Mouse (Mus musculus): ENCODE measurements around the gene Max. TPM values are rescaled to one million over a fixed set of nuclear protein-coding genes. Genes with fewer than 3 reads are reported as not detected.
A peak's percentile ranks its signal among the peaks of the same experiment; 100 is the strongest.

Gene Max
- total and polyA plus RNA-seq, 2 experiments from 2014 or later: 18.2 to 60.1 TPM

DNA sequence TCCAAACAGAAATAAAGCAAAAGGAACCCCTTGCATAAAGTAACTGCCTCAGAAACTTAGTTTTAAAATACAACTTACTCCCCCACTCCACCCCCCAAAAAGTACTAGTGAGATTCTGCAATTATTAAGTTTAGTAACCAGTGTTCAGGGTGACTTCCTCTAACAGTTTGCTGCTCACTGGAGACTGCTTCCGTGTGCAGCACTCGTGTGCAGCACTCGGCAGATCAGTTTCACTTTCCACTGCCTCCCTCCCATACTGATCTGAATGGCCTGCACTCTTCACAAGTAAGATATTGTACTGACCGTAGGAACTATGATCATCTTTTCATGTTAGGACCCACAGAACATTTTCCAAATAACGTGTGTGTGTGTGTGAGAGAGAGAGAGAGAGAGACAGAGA is 4.3 kb downstream of the Max start:
- Histone ChIP-seq H3K4me1 (ENCODE audit: insufficient read depth, low read length) (peaks cover 17% of the 10 kb centered on the region), H3K27me3 (ENCODE audit: insufficient read depth, low read length) (no peaks in the 10 kb centered on the region), H3K9me3 (ENCODE audit: low read length) (no peaks in the 10 kb centered on the region), H3K36me3 (ENCODE audit: insufficient read depth, low read length) (peaks cover 26% of the 10 kb centered on the region), H3K9ac (replicated peaks; ENCODE audit: low read length) (no peak overlapping the region), H3K4me2 (ENCODE audit: low read depth, low read length) (no peak overlapping the region), H3K4me3 (ENCODE audit: low read length) (no peak overlapping the region), H3K27ac (no peak overlapping the region)
- ATAC-seq (no peak), DNase-seq (ENCODE audit: low spot score) (no peak)
- 83% methylated on average over 5 of the region's 5 CpGs for WGBS
- no peak for TF ChIP-seq CTCF (IDR thresholded peaks at IDR 0.05; ENCODE audit: low read depth)

DNA sequence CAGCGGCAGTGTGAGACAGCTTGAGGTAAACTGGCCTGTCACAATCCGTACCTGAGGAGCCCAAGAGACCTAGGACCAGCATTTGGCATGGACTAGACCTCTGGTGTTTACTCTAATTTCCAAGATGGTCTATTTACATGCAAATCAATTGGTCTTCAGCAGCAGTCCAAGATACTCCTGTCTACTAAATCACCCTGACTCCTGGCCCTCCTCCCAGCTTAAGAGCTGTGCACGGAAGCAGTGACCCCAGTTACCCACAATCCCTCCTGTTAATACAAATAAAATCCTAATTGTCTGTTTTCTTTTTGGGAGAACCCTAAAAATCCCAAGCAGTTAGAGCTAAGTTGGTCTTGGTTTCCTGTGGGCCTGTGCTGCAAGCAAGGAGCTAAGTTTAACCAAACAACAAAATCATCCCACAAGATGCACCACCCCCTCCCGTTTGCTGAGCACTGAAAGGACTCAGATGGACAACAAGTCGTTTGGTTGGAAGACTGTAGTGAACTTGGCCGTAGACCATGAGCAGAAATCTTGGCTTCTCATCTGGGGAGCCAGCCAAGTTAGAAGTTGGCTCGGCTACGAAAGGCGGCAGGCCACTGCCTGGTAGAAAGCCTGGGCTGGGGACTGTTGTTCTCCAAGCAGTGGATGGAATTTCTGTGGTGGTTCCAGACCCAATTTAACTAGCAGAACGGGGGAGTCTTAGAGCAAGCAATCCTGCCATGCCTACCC is 7.1 kb downstream of the Max start:
- H3K36me3 ChIP-seq (ENCODE audit: insufficient read depth, low read length): peaks cover 52% of the 10 kb centered on the region

DNA sequence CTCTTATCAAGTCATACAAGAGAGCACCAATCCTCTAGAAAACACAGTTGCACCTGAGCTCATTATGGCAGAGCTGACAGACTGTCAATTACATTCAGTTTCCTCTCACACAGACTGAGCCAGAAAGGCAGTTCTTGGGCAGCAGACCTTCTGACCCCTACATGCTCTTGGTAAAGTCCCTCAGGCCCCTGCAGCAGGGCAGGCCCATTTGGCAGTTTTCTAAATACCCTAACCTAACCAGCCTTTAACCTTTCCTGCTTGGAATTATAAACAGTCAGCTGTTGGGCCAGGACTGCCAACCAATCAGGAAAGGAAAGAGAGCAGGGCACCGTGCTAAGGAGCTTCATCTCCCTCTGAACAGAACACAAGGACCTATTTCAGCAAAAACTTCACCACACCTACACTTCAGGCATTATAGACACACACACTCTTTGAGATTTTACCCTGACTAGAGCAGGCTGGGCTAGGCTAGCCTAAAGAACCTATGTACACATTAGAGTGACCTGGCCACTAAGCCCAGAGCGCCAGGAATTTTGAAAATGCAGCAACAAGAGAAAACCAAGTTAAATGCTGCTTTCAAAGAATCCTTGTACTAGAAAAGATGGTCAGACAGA is 8.1 kb downstream of the Max start:
- no peak for ATAC-seq
- no peak for TF ChIP-seq CTCF (IDR thresholded peaks at IDR 0.05; ENCODE audit: low read depth)
- Histone ChIP-seq H3K4me2 (ENCODE audit: low read depth, low read length) (no peak overlapping the region), H3K27me3 (ENCODE audit: insufficient read depth, low read length) (no peaks in the 10 kb centered on the region), H3K9me3 (ENCODE audit: low read length) (no peaks in the 10 kb centered on the region), H3K36me3 (ENCODE audit: insufficient read depth, low read length) (peaks cover 55% of the 10 kb centered on the region; the same call in 1 of the 2 replicates), H3K27ac (peak overlapping the region; percentile 69; the same call in 1 of the 2 replicates), H3K9ac (replicated peaks; ENCODE audit: low read length) (no peak overlapping the region), H3K4me3 (ENCODE audit: low read length) (no peak overlapping the region), H3K4me1 (ENCODE audit: insufficient read depth, low read length) (peaks cover 7% of the 10 kb centered on the region)
- 78% methylated on average over 2 of the region's 2 CpGs for WGBS
- no peak for DNase-seq (ENCODE audit: low spot score)

More for the DNA sequence above, 7.1 kb downstream of the Max start:
- H3K27ac ChIP-seq: peak overlapping the region; percentile 69
- H3K9me3 ChIP-seq (ENCODE audit: low read length): no peaks in the 10 kb centered on the region
- peaks cover 7% of the 10 kb centered on the region for H3K4me1 ChIP-seq (ENCODE audit: insufficient read depth, low read length)
- no peak overlapping the region for H3K4me2 ChIP-seq (ENCODE audit: low read depth, low read length)
- no peak for TF ChIP-seq CTCF (IDR thresholded peaks at IDR 0.05; ENCODE audit: low read depth)
- 47% methylated on average over 10 of the region's 10 CpGs for whole genome bisulfite sequencing
- H3K9ac ChIP-seq (replicated peaks; ENCODE audit: low read length): no peak overlapping the region; the same call in 1 of the 2 replicates
- H3K4me3 ChIP-seq (ENCODE audit: low read length): no peak overlapping the region
- ATAC-seq: peak; percentile 92
- no peaks in the 10 kb centered on the region for H3K27me3 ChIP-seq (ENCODE audit: insufficient read depth, low read length)
- peak; percentile 89 for DNase-seq (ENCODE audit: low spot score)

DNA sequence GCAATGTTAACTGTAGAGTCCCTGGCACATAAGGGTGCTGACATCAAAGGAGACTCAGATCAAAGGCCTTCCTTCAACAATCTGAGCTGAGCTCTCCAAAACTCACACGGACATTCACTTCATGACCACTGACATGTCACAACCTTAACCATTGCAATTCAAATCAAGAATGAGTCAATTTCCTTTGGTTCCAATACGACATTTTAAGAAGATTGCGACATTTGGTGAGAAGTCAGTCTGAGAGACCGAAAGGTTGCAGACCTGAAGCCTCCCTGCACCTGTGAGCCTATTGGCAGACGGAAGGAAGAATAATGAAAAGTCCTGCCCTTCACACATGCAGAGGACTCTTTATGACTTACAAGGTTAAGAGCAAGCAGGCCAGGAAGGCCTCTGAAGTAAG is 11.7 kb downstream of the Max start:
- H3K4me3 ChIP-seq (ENCODE audit: low read length): no peak overlapping the region
- ATAC-seq (no peak), DNase-seq (ENCODE audit: low spot score) (no peak)
- no peak overlapping the region for H3K9ac ChIP-seq (replicated peaks; ENCODE audit: low read length)
- H3K4me2 ChIP-seq (ENCODE audit: low read depth, low read length): no peak overlapping the region
- H3K9me3 ChIP-seq (ENCODE audit: low read length): no peaks in the 10 kb centered on the region
- peaks cover 7% of the 10 kb centered on the region for H3K4me1 ChIP-seq (ENCODE audit: insufficient read depth, low read length)
- 92% methylated on average over 5 of the region's 5 CpGs for WGBS
- H3K27ac ChIP-seq: no peak overlapping the region
- H3K36me3 ChIP-seq (ENCODE audit: insufficient read depth, low read length): peaks cover 70% of the 10 kb centered on the region
- H3K27me3 ChIP-seq (ENCODE audit: insufficient read depth, low read length): no peaks in the 10 kb centered on the region
- no peak for TF ChIP-seq CTCF (IDR thresholded peaks at IDR 0.05; ENCODE audit: low read depth)

DNA sequence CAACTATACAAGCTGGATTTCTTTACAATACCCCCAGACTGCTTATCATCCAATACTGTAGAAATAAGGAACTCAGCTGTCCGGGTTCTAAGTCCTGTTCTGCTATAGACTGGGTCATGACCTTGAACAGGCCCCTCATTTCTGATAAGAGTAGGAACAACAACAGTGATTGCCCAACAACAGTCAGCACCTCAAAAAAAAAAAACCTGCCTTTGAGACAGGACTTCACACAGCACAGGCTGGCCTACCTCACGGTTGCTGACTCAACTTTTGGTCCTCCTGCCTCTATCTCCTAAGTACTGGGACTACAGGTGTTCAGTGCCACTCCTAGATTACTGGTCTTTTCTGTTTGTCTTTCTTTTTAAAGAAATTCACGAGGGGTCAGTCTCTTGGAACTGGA is 13.2 kb downstream of the Max start:
- Histone ChIP-seq H3K9me3 (ENCODE audit: low read length) (no peaks in the 10 kb centered on the region), H3K4me2 (ENCODE audit: low read depth, low read length) (no peak overlapping the region), H3K9ac (replicated peaks; ENCODE audit: low read length) (no peak overlapping the region), H3K4me1 (ENCODE audit: insufficient read depth, low read length) (peaks cover 1% of the 10 kb centered on the region), H3K36me3 (ENCODE audit: insufficient read depth, low read length) (peaks cover 69% of the 10 kb centered on the region), H3K4me3 (ENCODE audit: low read length) (no peak overlapping the region), H3K27me3 (ENCODE audit: insufficient read depth, low read length) (no peaks in the 10 kb centered on the region), H3K27ac (no peak overlapping the region)
- TF ChIP-seq CTCF (IDR thresholded peaks at IDR 0.05; ENCODE audit: low read depth): no peak
- DNase-seq (ENCODE audit: low spot score) (no peak), ATAC-seq (no peak)
- WGBS: 86% methylated on average over 3 of the region's 3 CpGs

DNA sequence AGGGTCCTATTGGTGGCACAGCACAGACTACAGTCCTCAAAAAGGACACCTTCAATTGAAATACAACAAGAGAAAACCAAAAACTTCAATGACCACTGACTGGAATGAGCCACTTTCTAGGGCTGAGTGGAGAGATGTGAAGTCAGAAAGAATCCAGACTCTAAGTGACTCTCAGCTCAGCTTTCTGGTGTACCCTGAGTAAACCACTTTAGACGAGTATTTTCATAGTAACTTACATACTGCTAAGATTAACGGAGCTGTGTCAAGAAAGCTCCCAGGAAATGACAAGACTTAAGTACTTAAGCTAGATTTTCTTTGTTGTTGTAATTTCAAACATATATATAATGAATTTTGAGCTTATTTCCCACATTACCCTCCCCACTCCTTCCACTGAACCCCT is 13.8 kb downstream of the Max start:
- Histone ChIP-seq H3K4me1 (ENCODE audit: insufficient read depth, low read length) (no peaks in the 10 kb centered on the region), H3K27ac (no peak overlapping the region), H3K36me3 (ENCODE audit: insufficient read depth, low read length) (peaks cover 63% of the 10 kb centered on the region), H3K9ac (replicated peaks; ENCODE audit: low read length) (no peak overlapping the region), H3K9me3 (ENCODE audit: low read length) (no peaks in the 10 kb centered on the region), H3K4me3 (ENCODE audit: low read length) (no peak overlapping the region), H3K27me3 (ENCODE audit: insufficient read depth, low read length) (no peaks in the 10 kb centered on the region), H3K4me2 (ENCODE audit: low read depth, low read length) (no peak overlapping the region)
- DNase-seq (ENCODE audit: low spot score) (no peak), ATAC-seq (no peak)
- 97% methylated on average over 2 of the region's 2 CpGs for WGBS
- no peak for TF ChIP-seq CTCF (IDR thresholded peaks at IDR 0.05; ENCODE audit: low read depth)

DNA sequence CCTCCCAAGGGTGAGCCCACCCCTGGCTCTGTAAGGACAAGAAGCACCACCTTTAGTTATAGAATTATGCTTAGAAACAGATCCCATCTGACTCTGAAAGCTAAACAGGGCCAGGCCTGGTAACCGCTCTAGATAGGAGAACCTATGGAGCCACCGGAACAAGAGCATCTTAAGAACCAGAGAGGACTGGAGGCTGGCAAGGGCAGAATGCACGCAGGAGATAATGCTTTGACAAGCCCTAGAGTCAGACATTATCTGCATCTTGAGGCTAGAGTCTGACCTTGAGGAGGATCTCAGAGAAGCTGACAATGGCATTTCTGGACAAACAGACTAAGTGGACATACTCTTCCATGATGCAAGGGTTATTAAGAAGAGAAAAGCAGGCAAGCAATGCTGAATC is 14.5 kb downstream of the Max start:
- H3K4me3 ChIP-seq (ENCODE audit: low read length): no peak overlapping the region
- no peaks in the 10 kb centered on the region for H3K4me1 ChIP-seq (ENCODE audit: insufficient read depth, low read length)
- H3K9ac ChIP-seq (replicated peaks; ENCODE audit: low read length): no peak overlapping the region
- no peaks in the 10 kb centered on the region for H3K9me3 ChIP-seq (ENCODE audit: low read length)
- WGBS: 96% methylated on average over 3 of the region's 3 CpGs
- no peak for ATAC-seq
- no peak for DNase-seq (ENCODE audit: low spot score)
- H3K4me2 ChIP-seq (ENCODE audit: low read depth, low read length): no peak overlapping the region
- H3K27ac ChIP-seq: no peak overlapping the region
- no peak for TF ChIP-seq CTCF (IDR thresholded peaks at IDR 0.05; ENCODE audit: low read depth)
- H3K36me3 ChIP-seq (ENCODE audit: insufficient read depth, low read length): peaks cover 56% of the 10 kb centered on the region
- H3K27me3 ChIP-seq (ENCODE audit: insufficient read depth, low read length): no peaks in the 10 kb centered on the region

Measured in hindbrain, postnatal 0 days (tissue).